Mouse (Mus musculus): ENCODE measurements around the gene Grik4. TPM values are rescaled to one million over a fixed set of nuclear protein-coding genes. Genes with fewer than 3 reads are reported as not detected.

Gene Grik4
- polyA plus RNA-seq, 2 experiments = 0.19 to 0.38 TPM

GRCm38 (mm10) chr9:42858998-42859690, 85.1 kb downstream of the Grik4 start:
- Histone ChIP-seq H3K27me3 (ENCODE audit: control insufficient read depth, insufficient read depth, low read length) (no peaks in the 10 kb centered on the region), H3K9me3 (ENCODE audit: control insufficient read depth, low read length) (no peaks in the 10 kb centered on the region), H3K4me1 (replicated peaks; ENCODE audit: control insufficient read depth in 2 of 2, insufficient read depth in 2 of 2, low read length in 1 of 2) (peaks cover 0 to 4% of the 10 kb centered on the region in 2 experiments; a peak in 2 of 4 replicates), H3K9ac (replicated peaks) (no peak overlapping the region), H3K4me2 (ENCODE audit: low read depth) (no peak overlapping the region), H3K27ac (no peak overlapping the region), H3K36me3 (replicated peaks; ENCODE audit: control insufficient read depth, insufficient read depth, low read depth) (no peaks in the 10 kb centered on the region), H3K4me3 (ENCODE audit: insufficient read depth in 1 of 2, low read depth in 2 of 2, low read length in 2 of 2) (no peak overlapping the region)
- ATAC-seq (ENCODE audit: insufficient read depth) (no peak), DNase-seq (ENCODE audit: low read depth in 3 of 3, low spot score in 3 of 3) (no peak)
- no peak for TF ChIP-seq CTCF (IDR thresholded peaks at IDR 0.05; ENCODE audit: low read depth)
- TF ChIP-seq EP300 (IDR thresholded peaks at IDR 0.05; ENCODE audit: low read depth) = no peak
- WGBS (ENCODE audit: insufficient replicate concordance) = 59% methylated on average over 4 of the region's 4 CpGs

GRCm38 (mm10) chr9:42858576-42858975, 85.7 kb downstream of the Grik4 start:
- Histone ChIP-seq H3K4me2 (ENCODE audit: low read depth) (no peak overlapping the region), H3K27me3 (ENCODE audit: control insufficient read depth, insufficient read depth, low read length) (no peaks in the 10 kb centered on the region), H3K9me3 (ENCODE audit: control insufficient read depth, low read length) (no peaks in the 10 kb centered on the region), H3K27ac (no peak overlapping the region), H3K4me1 (replicated peaks; ENCODE audit: control insufficient read depth in 2 of 2, insufficient read depth in 2 of 2, low read length in 1 of 2) (peaks cover 0 to 4% of the 10 kb centered on the region in 2 experiments; a peak in 2 of 4 replicates), H3K36me3 (replicated peaks; ENCODE audit: control insufficient read depth, insufficient read depth, low read depth) (no peaks in the 10 kb centered on the region), H3K9ac (replicated peaks) (no peak overlapping the region), H3K4me3 (ENCODE audit: insufficient read depth in 1 of 2, low read depth in 2 of 2, low read length in 2 of 2) (no peak overlapping the region)
- DNase-seq (ENCODE audit: low read depth in 3 of 3, low spot score in 3 of 3) = no peak
- ATAC-seq (ENCODE audit: insufficient read depth) = no peak
- WGBS (ENCODE audit: insufficient replicate concordance) = 44% methylated on average over 3 of the region's 3 CpGs
- TF ChIP-seq CTCF (IDR thresholded peaks at IDR 0.05; ENCODE audit: low read depth) = no peak
- no peak for TF ChIP-seq EP300 (IDR thresholded peaks at IDR 0.05; ENCODE audit: low read depth)

GRCm38 (mm10) chr9:42857756-42858155, 86.5 kb downstream of the Grik4 start:
- peaks cover 0 to 4% of the 10 kb centered on the region in 2 experiments; a peak in 2 of 4 replicates for H3K4me1 ChIP-seq (replicated peaks; ENCODE audit: control insufficient read depth in 2 of 2, insufficient read depth in 2 of 2, low read length in 1 of 2)
- H3K4me2 ChIP-seq (ENCODE audit: low read depth) = no peak overlapping the region
- TF ChIP-seq EP300 (IDR thresholded peaks at IDR 0.05; ENCODE audit: low read depth) (no peak), CTCF (IDR thresholded peaks at IDR 0.05; ENCODE audit: low read depth) (no peak)
- H3K4me3 ChIP-seq (ENCODE audit: insufficient read depth in 1 of 2, low read depth in 2 of 2, low read length in 2 of 2) = no peak overlapping the region
- H3K9me3 ChIP-seq (ENCODE audit: control insufficient read depth, low read length) = no peaks in the 10 kb centered on the region
- H3K36me3 ChIP-seq (replicated peaks; ENCODE audit: control insufficient read depth, insufficient read depth, low read depth) = no peaks in the 10 kb centered on the region
- 49% methylated on average over 3 of the region's 3 CpGs for WGBS (ENCODE audit: insufficient replicate concordance)
- H3K27me3 ChIP-seq (ENCODE audit: control insufficient read depth, insufficient read depth, low read length) = no peaks in the 10 kb centered on the region
- H3K9ac ChIP-seq (replicated peaks) = no peak overlapping the region
- no peak for ATAC-seq (ENCODE audit: insufficient read depth)
- no peak for DNase-seq (ENCODE audit: low read depth in 3 of 3, low spot score in 3 of 3)
- H3K27ac ChIP-seq = no peak overlapping the region

GRCm38 (mm10) chr9:42853077-42853476, 91.2 kb downstream of the Grik4 start:
- Histone ChIP-seq H3K4me1 (replicated peaks; ENCODE audit: control insufficient read depth in 2 of 2, insufficient read depth in 2 of 2, low read length in 1 of 2) (0 out of 4 replicates have a peak, but pooled peaks cover 0 to 2% of the 10 kb centered on the region in 2 experiments), H3K9ac (replicated peaks) (no peak overlapping the region), H3K27ac (no peak overlapping the region), H3K9me3 (ENCODE audit: control insufficient read depth, low read length) (no peaks in the 10 kb centered on the region), H3K4me2 (ENCODE audit: low read depth) (no peak overlapping the region), H3K4me3 (ENCODE audit: insufficient read depth in 1 of 2, low read depth in 2 of 2, low read length in 2 of 2) (no peak overlapping the region), H3K36me3 (replicated peaks; ENCODE audit: control insufficient read depth, insufficient read depth, low read depth) (no peaks in the 10 kb centered on the region), H3K27me3 (ENCODE audit: control insufficient read depth, insufficient read depth, low read length) (no peaks in the 10 kb centered on the region)
- no peak for TF ChIP-seq EP300 (IDR thresholded peaks at IDR 0.05; ENCODE audit: low read depth)
- TF ChIP-seq CTCF (IDR thresholded peaks at IDR 0.05; ENCODE audit: low read depth) = no peak
- DNase-seq (ENCODE audit: low read depth in 3 of 3, low spot score in 3 of 3) = no peak
- WGBS (ENCODE audit: insufficient replicate concordance) = 50% methylated on average over 3 of the region's 3 CpGs
- ATAC-seq (ENCODE audit: insufficient read depth) = no peak

GRCm38 (mm10) chr9:42850063-42850462, 94.2 kb downstream of the Grik4 start:
- DNase-seq (ENCODE audit: low read depth in 3 of 3, low spot score in 3 of 3) (no peak), ATAC-seq (ENCODE audit: insufficient read depth) (no peak)
- Histone ChIP-seq H3K4me3 (ENCODE audit: insufficient read depth in 1 of 2, low read depth in 2 of 2, low read length in 2 of 2) (no peak overlapping the region), H3K4me1 (replicated peaks; ENCODE audit: control insufficient read depth in 2 of 2, insufficient read depth in 2 of 2, low read length in 1 of 2) (0 out of 4 replicates have a peak, but pooled peaks cover 0 to 2% of the 10 kb centered on the region in 2 experiments), H3K4me2 (ENCODE audit: low read depth) (no peak overlapping the region), H3K9me3 (ENCODE audit: control insufficient read depth, low read length) (no peaks in the 10 kb centered on the region), H3K9ac (replicated peaks) (no peak overlapping the region), H3K27me3 (ENCODE audit: control insufficient read depth, insufficient read depth, low read length) (no peaks in the 10 kb centered on the region), H3K27ac (no peak overlapping the region), H3K36me3 (replicated peaks; ENCODE audit: control insufficient read depth, insufficient read depth, low read depth) (no peaks in the 10 kb centered on the region)
- TF ChIP-seq CTCF (IDR thresholded peaks at IDR 0.05; ENCODE audit: low read depth) (no peak), EP300 (IDR thresholded peaks at IDR 0.05; ENCODE audit: low read depth) (no peak)
- 69% methylated on average over 6 of the region's 6 CpGs for WGBS (ENCODE audit: insufficient replicate concordance)

Data from liver, embryonic 14.5 days (tissue).